Mouse (Mus musculus) spleen, adult 2 months (tissue): Measurements from ENCODE around the gene Prss50.

Experiments used
- CTCF ChIP-seq: fragments of 200-500 bp; IDR thresholded peaks from 2 replicates; pipeline ENCODE4 v1.5.1; 2011; ENCODE audit warnings: mild to moderate bottlenecking, inconsistent platforms; ENCODE audit not compliant: insufficient read depth, insufficient read length, insufficient replicate concordance; ENCODE audit errors: extremely low read depth
- POLR2A ChIP-seq: fragments of 200-500 bp; IDR thresholded peaks from 2 replicates; pipeline ENCODE4 v1.6.1; 2011; ENCODE audit warnings: low read depth, low read length, inconsistent platforms

GRCm38 (mm10) chr9:110877353-110877752 lies 19.6 kb downstream of the Prss50 start:
- TF ChIP-seq CTCF (no peak), POLR2A (no peak)
